Mouse (Mus musculus) lung, adult 2 months (tissue): Measurements from ENCODE around the gene Wdfy4. TPM values are rescaled to one million over a fixed set of nuclear protein-coding genes. Genes with fewer than 3 reads are reported as not detected.

Source experiments
- DNase-seq: peaks from one replicate; pipeline ENCODE4 v3.0.0; 2022
- H3K4me1 ChIP-seq: fragments of 200-500 bp; 2 replicates; pipeline ENCODE4 v1.6.1; 2011; ENCODE audit warnings: low read length; ENCODE audit not compliant: control insufficient read depth, insufficient read depth
- H3K4me3 ChIP-seq: fragments of 200-500 bp; replicated peaks from 2 replicates; pipeline ENCODE3; 2011; ENCODE audit warnings: low read depth, mild to moderate bottlenecking, control low read depth, low read length; ENCODE audit errors: extremely low read depth
- CTCF ChIP-seq: fragments of 200-500 bp; IDR thresholded peaks from 2 replicates; pipeline ENCODE4 v1.5.1; 2011; ENCODE audit warnings: mild to moderate bottlenecking, low read length, control low read depth; ENCODE audit not compliant: insufficient read depth
- POLR2A ChIP-seq: fragments of 200-500 bp; IDR thresholded peaks from 2 replicates; pipeline ENCODE4 v1.6.1; 2011; ENCODE audit warnings: low read depth, mild to moderate bottlenecking, control low read depth, low read length, borderline replicate concordance; ENCODE audit errors: extremely low read depth
- WGBS: fragments of 180-500 bp; shearing (Covaris S2); methylation state at CpG from one replicate; pipeline ENCODE4 v1.1.7; 2018; 5-methylcytosine and 5-hydroxymethylcytosine counted together
- polyA plus RNA-seq: library from polyadenylated mRNA; depleted of rRNA; stranded (reverse); fragments of >200 nt; gene quantifications from 2 replicates; pipeline ENCODE4 v1.2.3, GENCODE M21; 2012

The Wdfy4 gene
- polyA plus RNA-seq, 1 experiment, result 14.0 TPM

DNA sequence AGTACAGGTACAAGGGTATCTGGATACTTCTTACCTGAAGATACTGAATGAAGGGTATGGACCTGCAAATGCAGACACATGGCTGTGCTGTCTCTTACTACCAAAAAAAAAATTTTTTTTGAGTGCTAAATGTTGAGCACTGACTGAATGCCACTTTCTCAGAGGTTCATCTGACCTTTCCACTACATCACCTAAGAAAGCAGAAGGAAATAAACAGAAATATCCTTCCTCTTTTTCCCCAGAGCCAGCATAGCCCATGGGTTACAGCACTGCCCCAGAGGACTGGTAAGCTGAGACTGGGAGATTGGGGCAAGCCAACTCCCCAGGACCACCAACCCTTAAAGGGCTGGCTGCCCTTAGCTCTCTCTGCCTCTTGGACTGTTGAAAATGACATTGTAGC lies 8.5 kb upstream of the Wdfy4 start:
- no peak for DNase-seq
- Histone ChIP-seq H3K4me1 (no peaks in the 10 kb centered on the region), H3K4me3 (no peak overlapping the region)
- no peak for TF ChIP-seq CTCF

DNA sequence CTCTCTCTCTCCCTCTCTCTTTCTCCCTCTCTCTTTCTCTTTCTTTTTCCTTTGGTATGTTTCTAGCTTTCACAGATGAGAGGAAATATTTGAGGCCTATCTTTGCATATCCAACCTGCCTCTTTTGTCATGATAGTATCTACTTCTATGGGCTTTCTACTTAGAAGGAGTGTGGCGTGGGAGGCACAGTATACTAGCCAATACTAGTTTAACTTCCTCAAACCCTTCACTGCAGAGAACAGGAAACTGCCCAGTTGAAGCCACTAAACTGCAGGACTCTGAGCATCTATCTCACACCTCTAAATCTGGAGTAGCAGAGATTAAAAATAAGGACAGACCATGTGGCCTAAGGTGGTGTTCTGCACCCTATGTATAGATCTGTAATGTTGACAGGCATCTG lies 5.3 kb upstream of the Wdfy4 start:
- no peak overlapping the region for H3K4me3 ChIP-seq
- no peak for DNase-seq
- no peaks in the 10 kb centered on the region for H3K4me1 ChIP-seq
- TF ChIP-seq CTCF, result no peak
- TF ChIP-seq POLR2A, result no peak
- 65% methylated on average over 1 of the region's 1 CpGs for WGBS

DNA sequence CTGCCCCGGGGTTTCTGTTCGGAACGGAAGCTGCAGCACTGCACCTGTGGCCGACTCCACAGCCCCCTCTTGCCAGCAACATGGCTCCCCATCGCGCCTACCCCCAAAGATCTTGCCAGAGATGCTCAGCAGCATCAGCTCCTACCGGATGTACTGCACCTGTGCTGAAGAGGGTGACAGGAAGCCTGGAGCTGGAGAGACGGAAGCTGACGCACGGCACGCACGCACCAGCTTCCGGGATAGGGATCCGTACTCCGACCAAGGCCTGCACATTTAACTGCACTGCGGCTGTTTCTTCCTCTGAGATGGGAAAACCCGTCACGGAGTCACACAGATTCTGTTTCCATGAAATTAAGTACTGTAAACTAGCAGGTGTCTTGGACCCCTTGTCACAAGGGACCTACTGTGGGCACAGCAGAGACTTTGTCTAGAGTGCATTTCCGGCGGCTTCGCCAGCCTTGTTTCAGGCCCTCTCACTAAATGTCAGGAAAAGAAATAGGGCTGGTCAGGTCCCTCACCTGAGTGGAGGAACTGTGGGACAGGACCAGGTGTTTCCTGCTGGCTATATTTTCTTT lies 4.6 kb upstream of the Wdfy4 start:
- TF ChIP-seq POLR2A (no peak), CTCF (no peak)
- DNase-seq, result no peak
- 86% methylated on average over 21 of the region's 21 CpGs for WGBS
- Histone ChIP-seq H3K4me3 (no peak overlapping the region), H3K4me1 (no peaks in the 10 kb centered on the region)

- Histone ChIP-seq H3K4me3 (no peak overlapping the region), H3K4me1 (no peaks in the 10 kb centered on the region)
- DNase-seq, result no peak
- 73% methylated on average over 10 of the region's 10 CpGs for WGBS
- TF ChIP-seq POLR2A, result no peak
- no peak for TF ChIP-seq CTCF
These were observed 3.9 kb upstream of the Wdfy4 start for GRCm38 (mm10) chr14:33189230-33189629.

- TF ChIP-seq POLR2A (no peak), CTCF (no peak)
- H3K4me1 ChIP-seq, result no peaks in the 10 kb centered on the region
- H3K4me3 ChIP-seq, result no peak overlapping the region
- DNase-seq, result no peak
- WGBS, result 39% methylated on average over 4 of the region's 4 CpGs
These were observed 1.9 kb upstream of the Wdfy4 start for GRCm38 (mm10) chr14:33187201-33187600.

DNA sequence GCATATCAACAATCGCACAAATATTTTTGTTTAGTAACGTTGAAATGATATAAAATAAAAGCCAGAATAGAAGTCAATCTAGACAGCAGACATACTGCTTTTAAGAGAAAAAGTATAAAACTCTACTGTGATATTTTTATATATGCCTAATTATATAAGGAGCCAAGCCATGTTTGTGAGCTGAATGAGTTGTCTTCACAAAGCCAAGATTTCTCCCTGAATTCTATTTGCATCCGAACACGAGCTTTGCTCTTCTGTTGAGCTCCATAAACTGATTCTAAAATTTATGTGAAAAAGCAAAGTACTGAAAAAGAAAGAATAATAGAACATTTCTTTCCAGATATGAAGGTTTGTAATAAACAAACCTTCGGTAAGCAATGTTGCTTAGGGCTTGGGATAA lies 5.2 kb downstream of the Wdfy4 start:
- Histone ChIP-seq H3K4me3 (no peak overlapping the region), H3K4me1 (no peaks in the 10 kb centered on the region)
- no peak for TF ChIP-seq POLR2A
- no peak for TF ChIP-seq CTCF
- WGBS, result 79% methylated on average over 5 of the region's 5 CpGs
- DNase-seq, result no peak

- 67% methylated on average over 4 of the region's 4 CpGs for WGBS
- DNase-seq, result no peak
These were observed 10.1 kb downstream of the Wdfy4 start for GRCm38 (mm10) chr14:33175059-33175821.

DNA sequence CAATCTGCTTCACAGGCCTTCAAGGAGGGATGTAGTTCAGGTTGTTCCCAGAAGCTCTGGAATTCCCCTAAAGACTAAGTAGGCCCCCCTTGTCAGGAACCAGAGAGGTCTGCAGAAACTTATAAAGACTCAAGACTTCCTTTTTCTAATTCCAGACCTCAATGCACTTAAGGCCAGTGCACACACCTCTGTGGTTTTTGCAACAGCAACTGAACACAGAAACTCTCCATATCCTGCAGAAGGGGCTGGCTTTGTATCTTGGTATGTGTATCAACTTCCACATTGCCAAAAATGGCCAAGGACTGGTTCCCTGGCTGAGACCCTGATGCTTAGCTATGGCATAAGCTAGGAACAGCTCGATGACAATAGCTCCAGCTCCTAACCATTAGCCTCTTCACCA lies 13.4 kb downstream of the Wdfy4 start:
- Histone ChIP-seq H3K4me1 (no peaks in the 10 kb centered on the region), H3K4me3 (no peak overlapping the region)
- TF ChIP-seq CTCF (no peak), POLR2A (no peak)
- 68% methylated on average over 1 of the region's 1 CpGs for WGBS
- no peak for DNase-seq

More at GRCm38 (mm10) chr14:33175059-33175821, 10.1 kb downstream of the Wdfy4 start:
- H3K4me3 ChIP-seq, result no peak overlapping the region
- no peak for TF ChIP-seq CTCF
- no peak for TF ChIP-seq POLR2A
- H3K4me1 ChIP-seq, result no peaks in the 10 kb centered on the region

DNA sequence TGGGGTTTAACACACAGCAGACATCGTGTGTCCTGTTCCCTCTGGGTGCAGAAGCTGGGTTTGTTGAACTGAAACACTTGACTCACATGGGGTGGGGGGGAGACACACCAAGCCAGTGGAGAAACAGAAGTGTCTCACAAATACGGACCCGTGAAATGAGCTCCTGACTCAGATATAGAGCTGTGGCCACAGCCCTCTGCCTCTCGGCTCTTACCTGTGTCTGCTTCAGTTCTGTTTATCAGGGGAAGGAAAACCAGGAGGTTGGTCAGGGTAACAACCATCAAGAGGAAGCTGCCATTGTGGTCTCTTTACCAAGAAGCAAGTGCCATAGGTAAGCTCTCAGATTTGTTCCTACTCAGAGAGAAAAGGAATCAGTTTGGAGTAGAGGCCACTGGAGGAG lies 16.6 kb downstream of the Wdfy4 start:
- Histone ChIP-seq H3K4me1 (no peaks in the 10 kb centered on the region), H3K4me3 (no peak overlapping the region)
- TF ChIP-seq CTCF (no peak), POLR2A (no peak)
- WGBS, result 78% methylated on average over 4 of the region's 4 CpGs
- no peak for DNase-seq

DNA sequence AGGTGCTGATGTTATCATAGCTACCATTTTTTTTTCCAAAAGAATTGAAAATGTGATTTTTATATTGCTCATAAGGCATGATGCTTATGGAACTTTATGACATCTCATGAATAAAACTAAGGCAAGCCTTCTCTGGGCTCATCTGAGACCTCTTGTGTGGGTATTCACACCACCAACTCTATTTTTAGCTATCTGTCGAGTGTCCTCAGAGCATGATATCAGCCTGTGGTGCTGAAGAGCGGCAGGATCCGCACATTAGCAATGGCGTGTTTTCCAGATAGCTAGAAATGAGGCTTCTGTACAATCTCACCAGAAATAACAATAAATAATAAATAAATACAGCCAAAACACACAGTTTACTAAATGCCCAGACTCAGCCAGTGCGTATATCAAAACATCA lies 23.1 kb downstream of the Wdfy4 start:
- WGBS, result 81% methylated on average over 5 of the region's 5 CpGs
- no peak for TF ChIP-seq POLR2A
- TF ChIP-seq CTCF, result no peak
- Histone ChIP-seq H3K4me3 (no peak overlapping the region), H3K4me1 (no peaks in the 10 kb centered on the region)
- DNase-seq, result no peak

GRCm38 (mm10) chr14:33158268-33158667 lies 27.0 kb downstream of the Wdfy4 start:
- TF ChIP-seq POLR2A (no peak), CTCF (no peak)
- no peak for DNase-seq
- WGBS, result 34% methylated on average over 3 of the region's 3 CpGs

More at GRCm38 (mm10) chr14:33158268-33158667, 27.0 kb downstream of the Wdfy4 start:
- H3K4me1 ChIP-seq, result no peaks in the 10 kb centered on the region
- H3K4me3 ChIP-seq, result no peak overlapping the region
